Mouse (Mus musculus): ENCODE measurements around the gene 4930519G04Rik. TPM values are rescaled to one million over a fixed set of nuclear protein-coding genes. Genes with fewer than 3 reads are reported as not detected.
"Not testable (repeated sequence)": the region's sequence is repeated elsewhere in the genome, so short reads cannot be mapped to it uniquely, and the experiment has no call there.

The 4930519G04Rik gene
- polyA plus RNA-seq, 1 experiment from 2014 or later = not detected

- H3K36me3 ChIP-seq (ENCODE audit: control insufficient read depth, insufficient read depth, low read length) = no peaks in the 10 kb centered on the region
- no peak overlapping the region for H3K9ac ChIP-seq (ENCODE audit: low read depth, low read length)
- 41% methylated on average over 13 of the region's 13 CpGs for WGBS (ENCODE audit: insufficient replicate concordance)
- no peaks in the 10 kb centered on the region for H3K9me3 ChIP-seq (replicated peaks; ENCODE audit: control insufficient read depth, low read length)
- no peak overlapping the region for H3K4me2 ChIP-seq
- ATAC-seq (replicated peaks; ENCODE audit: insufficient number of reproducible peaks, low FRiP score, low TSS enrichment) = no peak
- no peak overlapping the region for H3K27ac ChIP-seq (ENCODE audit: low read depth, low read length)
- no peak overlapping the region for H3K4me3 ChIP-seq (ENCODE audit: low read depth, low read length)
- no peaks in the 10 kb centered on the region for H3K4me1 ChIP-seq (ENCODE audit: control insufficient read depth, insufficient read depth, low read length)
- peaks cover 7% of the 10 kb centered on the region; the same call in 1 of the 2 replicates for H3K27me3 ChIP-seq (ENCODE audit: control insufficient read depth, insufficient read depth, low read length)
Measured at GRCm38 (mm10) chr5:114879399-114879798, 25.9 kb downstream of the 4930519G04Rik start.

GRCm38 (mm10) chr5:114882319-114882718 lies 28.9 kb downstream of the 4930519G04Rik start:
- ATAC-seq (replicated peaks; ENCODE audit: insufficient number of reproducible peaks, low FRiP score, low TSS enrichment); H3K9ac ChIP-seq (ENCODE audit: low read depth, low read length): not testable (repeated sequence)

GRCm38 (mm10) chr5:114883022-114883421 lies 29.6 kb downstream of the 4930519G04Rik start:
- no peak for ATAC-seq (replicated peaks; ENCODE audit: insufficient number of reproducible peaks, low FRiP score, low TSS enrichment)
- peaks cover 7% of the 10 kb centered on the region; the same call in 1 of the 2 replicates for H3K27me3 ChIP-seq (ENCODE audit: control insufficient read depth, insufficient read depth, low read length)
- WGBS (ENCODE audit: insufficient replicate concordance) = 74% methylated on average over 11 of the region's 11 CpGs
- H3K4me2 ChIP-seq = no peak overlapping the region
- H3K4me3 ChIP-seq (ENCODE audit: low read depth, low read length) = no peak overlapping the region
- no peaks in the 10 kb centered on the region for H3K36me3 ChIP-seq (ENCODE audit: control insufficient read depth, insufficient read depth, low read length)
- no peaks in the 10 kb centered on the region for H3K9me3 ChIP-seq (replicated peaks; ENCODE audit: control insufficient read depth, low read length)
- H3K4me1 ChIP-seq (ENCODE audit: control insufficient read depth, insufficient read depth, low read length) = no peaks in the 10 kb centered on the region
- no peak overlapping the region for H3K9ac ChIP-seq (ENCODE audit: low read depth, low read length)
- H3K27ac ChIP-seq (ENCODE audit: low read depth, low read length) = no peak overlapping the region

More at GRCm38 (mm10) chr5:114882319-114882718, 28.9 kb downstream of the 4930519G04Rik start:
- not testable (repeated sequence) for H3K4me1 ChIP-seq (ENCODE audit: control insufficient read depth, insufficient read depth, low read length); H3K9me3 ChIP-seq (replicated peaks; ENCODE audit: control insufficient read depth, low read length); H3K27me3 ChIP-seq (ENCODE audit: control insufficient read depth, insufficient read depth, low read length); H3K27ac ChIP-seq (ENCODE audit: low read depth, low read length); H3K36me3 ChIP-seq (ENCODE audit: control insufficient read depth, insufficient read depth, low read length); H3K4me3 ChIP-seq (ENCODE audit: low read depth, low read length); H3K4me2 ChIP-seq
- WGBS (ENCODE audit: insufficient replicate concordance) = 75% methylated on average over 6 of the region's 7 CpGs

GRCm38 (mm10) chr5:114886801-114887200 lies 33.3 kb downstream of the 4930519G04Rik start:
- Histone ChIP-seq H3K4me1 (ENCODE audit: control insufficient read depth, insufficient read depth, low read length) (no peaks in the 10 kb centered on the region), H3K27me3 (ENCODE audit: control insufficient read depth, insufficient read depth, low read length) (0 out of 2 replicates have a peak, but pooled peaks cover 4% of the 10 kb centered on the region), H3K9me3 (replicated peaks; ENCODE audit: control insufficient read depth, low read length) (no peaks in the 10 kb centered on the region), H3K9ac (ENCODE audit: low read depth, low read length) (no peak overlapping the region), H3K36me3 (ENCODE audit: control insufficient read depth, insufficient read depth, low read length) (no peaks in the 10 kb centered on the region), H3K4me2 (no peak overlapping the region), H3K4me3 (ENCODE audit: low read depth, low read length) (no peak overlapping the region), H3K27ac (ENCODE audit: low read depth, low read length) (no peak overlapping the region)
- ATAC-seq (replicated peaks; ENCODE audit: insufficient number of reproducible peaks, low FRiP score, low TSS enrichment) = no peak
- WGBS (ENCODE audit: insufficient replicate concordance) = 77% methylated on average over 6 of the region's 6 CpGs

- Histone ChIP-seq H3K4me2 (no peak overlapping the region), H3K9ac (ENCODE audit: low read depth, low read length) (no peak overlapping the region), H3K27ac (ENCODE audit: low read depth, low read length) (no peak overlapping the region), H3K27me3 (ENCODE audit: control insufficient read depth, insufficient read depth, low read length) (no peaks in the 10 kb centered on the region), H3K4me1 (ENCODE audit: control insufficient read depth, insufficient read depth, low read length) (no peaks in the 10 kb centered on the region), H3K9me3 (replicated peaks; ENCODE audit: control insufficient read depth, low read length) (no peaks in the 10 kb centered on the region), H3K36me3 (ENCODE audit: control insufficient read depth, insufficient read depth, low read length) (no peaks in the 10 kb centered on the region), H3K4me3 (ENCODE audit: low read depth, low read length) (no peak overlapping the region)
- no peak for ATAC-seq (replicated peaks; ENCODE audit: insufficient number of reproducible peaks, low FRiP score, low TSS enrichment)
- 74% methylated on average over 2 of the region's 2 CpGs for WGBS (ENCODE audit: insufficient replicate concordance)
Measured at GRCm38 (mm10) chr5:114888995-114889394, 35.5 kb downstream of the 4930519G04Rik start.

GRCm38 (mm10) chr5:114895542-114895941 lies 42.1 kb downstream of the 4930519G04Rik start:
- H3K27ac ChIP-seq (ENCODE audit: low read depth, low read length) = no peak overlapping the region
- no peak overlapping the region for H3K9ac ChIP-seq (ENCODE audit: low read depth, low read length)
- H3K36me3 ChIP-seq (ENCODE audit: control insufficient read depth, insufficient read depth, low read length) = no peaks in the 10 kb centered on the region
- H3K27me3 ChIP-seq (ENCODE audit: control insufficient read depth, insufficient read depth, low read length) = peaks cover 2% of the 10 kb centered on the region
- no peaks in the 10 kb centered on the region for H3K9me3 ChIP-seq (replicated peaks; ENCODE audit: control insufficient read depth, low read length)
- no peak overlapping the region for H3K4me3 ChIP-seq (ENCODE audit: low read depth, low read length)
- ATAC-seq (replicated peaks; ENCODE audit: insufficient number of reproducible peaks, low FRiP score, low TSS enrichment) = no peak
- peaks cover 5% of the 10 kb centered on the region; the same call in 1 of the 2 replicates for H3K4me1 ChIP-seq (ENCODE audit: control insufficient read depth, insufficient read depth, low read length)
- WGBS (ENCODE audit: insufficient replicate concordance) = 78% methylated on average over 4 of the region's 4 CpGs
- no peak overlapping the region for H3K4me2 ChIP-seq

- Histone ChIP-seq H3K9ac (ENCODE audit: low read depth, low read length) (no peak within 1 kb of the TSS), H3K4me2 (peak within 1 kb of the TSS; percentile 53), H3K27ac (ENCODE audit: low read depth, low read length) (no peak within 1 kb of the TSS), H3K4me3 (ENCODE audit: low read depth, low read length) (peak within 1 kb of the TSS; percentile 23), H3K4me1 (ENCODE audit: control insufficient read depth, insufficient read depth, low read length) (peaks cover 5% of the 10 kb centered on the region; the same call in 1 of the 2 replicates), H3K9me3 (replicated peaks; ENCODE audit: control insufficient read depth, low read length) (no peaks in the 10 kb centered on the region), H3K36me3 (ENCODE audit: control insufficient read depth, insufficient read depth, low read length) (no peaks in the 10 kb centered on the region), H3K27me3 (ENCODE audit: control insufficient read depth, insufficient read depth, low read length) (peaks cover 2% of the 10 kb centered on the region)
- no peak for ATAC-seq (replicated peaks; ENCODE audit: insufficient number of reproducible peaks, low FRiP score, low TSS enrichment)
- 52% methylated on average over 13 of the region's 13 CpGs for WGBS (ENCODE audit: insufficient replicate concordance)
Measured at GRCm38 (mm10) chr5:114896688-114897373, 43.4 kb downstream of the 4930519G04Rik start, which contains the start of gene Oasl2. Oasl2 (plus strand) TSS chr5:114896936.

GRCm38 (mm10) chr5:114897374-114897793 lies 43.9 kb downstream of the 4930519G04Rik start:
- Histone ChIP-seq H3K4me3 (ENCODE audit: low read depth, low read length) (peak overlapping the region; percentile 23), H3K9ac (ENCODE audit: low read depth, low read length) (no peak overlapping the region), H3K4me1 (ENCODE audit: control insufficient read depth, insufficient read depth, low read length) (peaks cover 5% of the 10 kb centered on the region; the same call in 1 of the 2 replicates), H3K9me3 (replicated peaks; ENCODE audit: control insufficient read depth, low read length) (no peaks in the 10 kb centered on the region), H3K4me2 (peak overlapping the region; percentile 53), H3K27me3 (ENCODE audit: control insufficient read depth, insufficient read depth, low read length) (peaks cover 2% of the 10 kb centered on the region), H3K36me3 (ENCODE audit: control insufficient read depth, insufficient read depth, low read length) (no peaks in the 10 kb centered on the region), H3K27ac (ENCODE audit: low read depth, low read length) (no peak overlapping the region)
- 7% methylated on average over 7 of the region's 7 CpGs for WGBS (ENCODE audit: insufficient replicate concordance)
- ATAC-seq (replicated peaks; ENCODE audit: insufficient number of reproducible peaks, low FRiP score, low TSS enrichment) = no peak

GRCm38 (mm10) chr5:114898857-114899256 lies 45.4 kb downstream of the 4930519G04Rik start:
- Histone ChIP-seq H3K9me3 (replicated peaks; ENCODE audit: control insufficient read depth, low read length) (no peaks in the 10 kb centered on the region), H3K4me2 (no peak overlapping the region), H3K27ac (ENCODE audit: low read depth, low read length) (no peak overlapping the region), H3K27me3 (ENCODE audit: control insufficient read depth, insufficient read depth, low read length) (peaks cover 2% of the 10 kb centered on the region), H3K4me3 (ENCODE audit: low read depth, low read length) (no peak overlapping the region), H3K4me1 (ENCODE audit: control insufficient read depth, insufficient read depth, low read length) (peaks cover 5% of the 10 kb centered on the region; the same call in 1 of the 2 replicates), H3K36me3 (ENCODE audit: control insufficient read depth, insufficient read depth, low read length) (no peaks in the 10 kb centered on the region), H3K9ac (ENCODE audit: low read depth, low read length) (no peak overlapping the region)
- WGBS (ENCODE audit: insufficient replicate concordance) = 72% methylated on average over 7 of the region's 7 CpGs
- ATAC-seq (replicated peaks; ENCODE audit: insufficient number of reproducible peaks, low FRiP score, low TSS enrichment) = no peak
